Mouse (Mus musculus) kidney, adult 2 months (tissue): Measurements from ENCODE around the gene F8. TPM values are rescaled to one million over a fixed set of nuclear protein-coding genes. Genes with fewer than 3 reads are reported as not detected.

Experiments used
- DNase-seq: peaks from one replicate; pipeline ENCODE4 v3.0.0; 2021
- H3K27ac ChIP-seq: fragments of 200-500 bp; 2 replicates; pipeline ENCODE4 v1.5.1; 2012; ENCODE audit warnings: low read depth, low read length, control low read depth, inconsistent platforms; ENCODE audit not compliant: insufficient read depth
- H3K27me3 ChIP-seq: fragments of 200-500 bp; replicated peaks from 2 replicates; pipeline ENCODE4 v1.6.1; 2012; ENCODE audit warnings: mild to moderate bottlenecking, moderate library complexity, low read length, inconsistent platforms; ENCODE audit not compliant: control insufficient read depth, insufficient read depth
- H3K36me3 ChIP-seq: fragments of 200-500 bp; 2 replicates; pipeline ENCODE4 v1.6.1; 2012; ENCODE audit warnings: mild to moderate bottlenecking, moderate library complexity, low read length, inconsistent platforms; ENCODE audit not compliant: control insufficient read depth, insufficient read depth
- H3K4me1 ChIP-seq: fragments of 200-500 bp; 2 replicates; pipeline ENCODE4 v1.6.1; 2011; ENCODE audit warnings: low read length; ENCODE audit not compliant: control insufficient read depth, insufficient read depth
- H3K4me3 ChIP-seq: fragments of 200-500 bp; 2 replicates; pipeline ENCODE4 v1.5.1; 2011; ENCODE audit warnings: mild to moderate bottlenecking, low read depth, low read length, control low read depth; ENCODE audit not compliant: insufficient read depth
- CTCF ChIP-seq: fragments of 200-500 bp; conservative IDR thresholded peaks from 2 replicates; pipeline ENCODE4 v1.5.1; 2011; ENCODE audit warnings: low read depth, mild to moderate bottlenecking, control low read depth, low read length, moderate library complexity, mixed read lengths; ENCODE audit not compliant: insufficient read depth, insufficient read length
- POLR2A ChIP-seq: fragments of 200-500 bp; IDR thresholded peaks from one replicate; pipeline ENCODE4 v1.6.1; 2011; ENCODE audit warnings: low read depth, low read length, control low read depth
- WGBS: fragments of 180-500 bp; shearing (Covaris S2); methylation state at CpG from one replicate; pipeline ENCODE4 v1.1.7; 2018; 5-methylcytosine and 5-hydroxymethylcytosine counted together
- polyA plus RNA-seq: library from polyadenylated mRNA; depleted of rRNA; stranded (reverse); fragments of >200 nt; gene quantifications from 2 replicates; pipeline ENCODE4 v1.2.3, GENCODE M21; 2012; rRNA removed

F8 gene
- 1.4 and 2.2 TPM in 2 replicates for polyA plus RNA-seq

GRCm38 (mm10) chrX:75382195-75382771 lies at the start of gene F8, which contains the start of gene Fundc2:
F8 (minus strand) TSS chrX:75382615.
Fundc2 (plus strand) TSS chrX:75382399.
- H3K27me3 ChIP-seq, result no peaks in the 10 kb centered on the region
- H3K4me1 ChIP-seq, result no peaks in the 10 kb centered on the region; the same call in 1 of the 2 replicates
- H3K27ac ChIP-seq, result peak within 1 kb of the TSS; percentile 90
- WGBS, result 2% methylated on average over 20 of the region's 25 CpGs
- DNase-seq, result peak; percentile 88
- TF ChIP-seq POLR2A (no peak), CTCF (no peak)
- H3K36me3 ChIP-seq, result no peaks in the 10 kb centered on the region
- H3K4me3 ChIP-seq, result peak within 1 kb of the TSS; percentile 86

- peak within 1 kb of the TSS; percentile 85 for H3K27ac ChIP-seq
- WGBS, result under 1% methylated on average over 52 of the region's 52 CpGs
- H3K4me3 ChIP-seq, result peak within 1 kb of the TSS; percentile 84
- H3K27me3 ChIP-seq, result no peaks in the 10 kb centered on the region
- TF ChIP-seq POLR2A (peak; percentile 74), CTCF (no peak)
- no peaks in the 10 kb centered on the region for H3K36me3 ChIP-seq
- peak; percentile 95 for DNase-seq
- no peaks in the 10 kb centered on the region for H3K4me1 ChIP-seq
Observed at GRCm38 (mm10) chrX:75415936-75416785, 33.7 kb upstream of the F8 start, which contains the start of the genes Cmc4, Mtcp1 and Brcc3. Cmc4 (minus strand) TSS chrX:75416584. Mtcp1 (minus strand) TSS chrX:75416588. Brcc3 (plus strand) TSS chrX:75416628.

DNA sequence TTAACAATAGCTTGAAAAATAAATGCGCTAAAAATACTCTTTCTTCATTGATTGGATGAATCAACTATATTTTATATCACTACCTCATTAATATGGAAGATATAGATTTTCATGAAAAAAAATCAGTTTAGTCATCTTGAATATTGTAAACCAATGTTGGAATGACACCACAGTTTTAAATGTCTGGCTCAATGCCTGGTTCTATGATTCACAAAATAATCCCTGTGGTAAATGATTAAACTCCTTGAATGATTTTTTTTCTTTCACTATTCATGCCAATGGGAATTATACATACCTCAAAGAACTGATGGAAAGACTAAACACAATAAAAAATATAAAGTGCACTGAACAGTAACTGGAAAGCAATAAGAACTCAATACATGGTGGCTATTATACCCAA lies 27.3 kb upstream of the F8 start:
- H3K27ac ChIP-seq, result no peak overlapping the region
- 97% methylated on average over 1 of the region's 1 CpGs for WGBS
- TF ChIP-seq CTCF (no peak), POLR2A (no peak)
- DNase-seq, result no peak
- H3K27me3 ChIP-seq, result no peaks in the 10 kb centered on the region
- H3K36me3 ChIP-seq, result no peaks in the 10 kb centered on the region
- no peak overlapping the region for H3K4me3 ChIP-seq
- H3K4me1 ChIP-seq, result no peaks in the 10 kb centered on the region

GRCm38 (mm10) chrX:75403350-75403749 lies 20.9 kb upstream of the F8 start:
- Histone ChIP-seq H3K27me3 (no peaks in the 10 kb centered on the region), H3K36me3 (no peaks in the 10 kb centered on the region), H3K27ac (peak overlapping the region; percentile 60), H3K4me1 (no peaks in the 10 kb centered on the region), H3K4me3 (no peak overlapping the region)
- DNase-seq, result no peak
- TF ChIP-seq POLR2A, result no peak
- no peak for TF ChIP-seq CTCF

GRCm38 (mm10) chrX:75402668-75403067 lies 20.3 kb upstream of the F8 start:
- H3K27me3 ChIP-seq, result no peaks in the 10 kb centered on the region
- H3K36me3 ChIP-seq, result no peaks in the 10 kb centered on the region
- 70% methylated on average over 2 of the region's 2 CpGs for WGBS
- H3K4me3 ChIP-seq, result no peak overlapping the region
- TF ChIP-seq POLR2A (no peak), CTCF (no peak)
- H3K4me1 ChIP-seq, result no peaks in the 10 kb centered on the region
- DNase-seq, result peak; percentile 58
- H3K27ac ChIP-seq, result peak overlapping the region; percentile 60; the same call in 1 of the 2 replicates

DNA sequence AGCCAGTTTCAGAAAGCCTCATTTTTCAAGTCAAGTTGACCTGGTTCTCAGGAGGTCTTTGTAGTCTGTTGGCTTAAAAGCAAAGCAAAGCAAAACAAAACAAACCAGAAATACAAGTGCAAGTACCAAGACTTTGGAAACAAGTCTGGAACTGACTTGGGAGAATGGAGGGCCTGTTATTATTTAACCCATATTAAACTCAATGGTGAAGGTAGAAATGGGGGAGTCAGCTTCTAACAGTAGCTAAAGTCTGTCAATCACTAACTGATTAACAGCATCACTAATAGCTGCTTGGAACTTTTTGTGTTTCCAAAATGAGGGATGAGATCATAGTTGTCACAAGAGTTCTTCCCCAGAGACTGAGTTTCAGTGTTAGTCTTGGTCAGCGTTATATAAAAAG lies 17.1 kb upstream of the F8 start:
- Histone ChIP-seq H3K4me1 (no peaks in the 10 kb centered on the region), H3K4me3 (no peak overlapping the region), H3K27ac (no peak overlapping the region), H3K36me3 (peaks cover 1% of the 10 kb centered on the region; the same call in 1 of the 2 replicates), H3K27me3 (no peaks in the 10 kb centered on the region)
- peak; percentile 69 for DNase-seq
- 40% methylated on average over 1 of the region's 1 CpGs for WGBS
- no peak for TF ChIP-seq CTCF
- TF ChIP-seq POLR2A, result no peak

DNA sequence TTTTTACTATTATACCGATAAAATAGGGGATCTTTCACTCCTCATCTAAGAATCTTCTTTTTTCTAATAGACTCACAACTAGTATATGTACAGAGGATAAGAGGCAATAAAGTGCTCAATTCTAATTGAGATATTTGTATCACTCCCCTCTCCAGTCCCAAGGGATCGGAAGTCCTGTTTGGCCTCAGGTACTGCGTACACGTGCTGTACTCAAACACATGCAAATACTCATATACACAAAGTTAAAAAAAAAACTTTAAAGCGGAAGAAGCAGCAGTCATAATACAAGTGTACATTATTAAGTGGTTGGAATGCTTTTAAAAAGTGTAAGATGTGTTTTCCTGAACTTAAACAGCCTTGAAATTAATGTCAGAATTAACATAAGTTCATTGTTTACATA lies 716 bp downstream of the F8 start:
- Histone ChIP-seq H3K4me1 (no peaks in the 10 kb centered on the region; the same call in 1 of the 2 replicates), H3K36me3 (no peaks in the 10 kb centered on the region), H3K27ac (peak overlapping the region; percentile 83; the same call in 1 of the 2 replicates), H3K27me3 (no peaks in the 10 kb centered on the region), H3K4me3 (peak overlapping the region; percentile 86; the same call in 1 of the 2 replicates)
- WGBS, result 57% methylated on average over 5 of the region's 5 CpGs
- no peak for DNase-seq
- TF ChIP-seq CTCF (no peak), POLR2A (no peak)
